Mouse (Mus musculus): ENCODE data around the gene Gm49403.

Gene Gm49403

GRCm38 (mm10) chr19:8919684-8920072 is 35.9 kb downstream of the Gm49403 start:
- H3K4me1 ChIP-seq (replicated peaks; ENCODE audit: low read depth, low read length): peaks cover 42% of the 10 kb centered on the region
- TF ChIP-seq NANOG (IDR thresholded peaks at IDR 0.05; ENCODE audit: borderline replicate concordance, low read length) (no peak), POU5F1 (IDR thresholded peaks at IDR 0.05; ENCODE audit: borderline replicate concordance, low read length) (no peak), CTCF (conservative IDR thresholded peaks at IDR 0.05; ENCODE audit: low read length) (no peak)

DNA sequence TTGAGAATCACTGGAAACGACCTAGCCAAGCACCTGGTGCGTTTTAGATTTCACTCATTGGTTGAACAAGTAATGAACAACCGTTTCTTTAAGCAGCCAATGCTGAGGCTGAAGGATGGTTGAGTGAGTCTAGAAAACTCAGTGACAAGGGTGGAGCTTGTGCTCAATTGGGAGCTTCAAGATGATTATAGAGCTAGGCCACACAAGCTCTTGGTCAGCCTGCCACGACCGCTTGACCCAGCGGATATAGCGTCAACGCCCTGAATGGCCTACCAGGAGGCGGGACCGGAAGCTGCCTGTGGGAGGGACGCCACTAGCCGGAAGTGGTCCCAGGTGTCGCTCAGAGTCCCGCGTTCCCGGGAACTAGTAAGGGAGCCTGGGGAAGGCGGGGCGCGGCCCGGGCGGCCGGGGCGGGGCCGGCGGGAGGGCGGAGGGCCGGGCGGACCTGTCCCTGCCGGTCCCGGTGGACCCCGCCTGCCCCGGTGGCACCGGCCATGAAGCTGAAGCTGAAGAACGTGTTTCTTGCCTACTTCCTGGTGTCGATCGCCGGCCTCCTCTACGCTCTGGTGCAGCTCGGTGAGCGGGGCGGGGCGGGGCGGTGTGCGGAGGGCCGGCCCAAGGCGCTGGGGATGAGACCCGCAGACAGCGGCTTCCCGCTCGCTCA is 36.5 kb downstream of the Gm49403 start, which contains the start of gene B3gat3:
Gene B3gat3 (plus strand): TSS at position 302 of the 664 bp plus-strand sequence.
- Histone ChIP-seq H3K27me3 (ENCODE audit: insufficient read depth, low read length) (no peaks in the 10 kb centered on the region), H3K4me3 (replicated peaks; ENCODE audit: low read length) (peak within 1 kb of the TSS; percentile 93), H3K4me1 (replicated peaks; ENCODE audit: low read depth, low read length) (peaks cover 44% of the 10 kb centered on the region), H3K9me3 (ENCODE audit: low read length) (no peaks in the 10 kb centered on the region), H3K36me3 (ENCODE audit: insufficient read depth, low read length) (peaks cover 37% of the 10 kb centered on the region)
- TF ChIP-seq NANOG (IDR thresholded peaks at IDR 0.05; ENCODE audit: borderline replicate concordance, low read length) (no peak), CTCF (conservative IDR thresholded peaks at IDR 0.05; ENCODE audit: low read length) (no peak), POU5F1 (IDR thresholded peaks at IDR 0.05; ENCODE audit: borderline replicate concordance, low read length) (no peak)

More at GRCm38 (mm10) chr19:8919684-8920072, 35.9 kb downstream of the Gm49403 start:
- Histone ChIP-seq H3K4me3 (replicated peaks; ENCODE audit: low read length) (peak overlapping the region; percentile 93), H3K27me3 (ENCODE audit: insufficient read depth, low read length) (no peaks in the 10 kb centered on the region), H3K9me3 (ENCODE audit: low read length) (no peaks in the 10 kb centered on the region), H3K36me3 (ENCODE audit: insufficient read depth, low read length) (peaks cover 41% of the 10 kb centered on the region)

- peak overlapping the region; percentile 93 for H3K4me3 ChIP-seq (replicated peaks; ENCODE audit: low read length)
- H3K27me3 ChIP-seq (ENCODE audit: insufficient read depth, low read length): no peaks in the 10 kb centered on the region
- H3K4me1 ChIP-seq (replicated peaks; ENCODE audit: low read depth, low read length): peaks cover 50% of the 10 kb centered on the region
- peaks cover 37% of the 10 kb centered on the region for H3K36me3 ChIP-seq (ENCODE audit: insufficient read depth, low read length)
- H3K9me3 ChIP-seq (ENCODE audit: low read length): no peaks in the 10 kb centered on the region
- no peak for TF ChIP-seq POU5F1 (IDR thresholded peaks at IDR 0.05; ENCODE audit: borderline replicate concordance, low read length)
- TF ChIP-seq CTCF (conservative IDR thresholded peaks at IDR 0.05; ENCODE audit: low read length): no peak
- no peak for TF ChIP-seq NANOG (IDR thresholded peaks at IDR 0.05; ENCODE audit: borderline replicate concordance, low read length)
Measured at GRCm38 (mm10) chr19:8920836-8921291, 37.1 kb downstream of the Gm49403 start.

DNA sequence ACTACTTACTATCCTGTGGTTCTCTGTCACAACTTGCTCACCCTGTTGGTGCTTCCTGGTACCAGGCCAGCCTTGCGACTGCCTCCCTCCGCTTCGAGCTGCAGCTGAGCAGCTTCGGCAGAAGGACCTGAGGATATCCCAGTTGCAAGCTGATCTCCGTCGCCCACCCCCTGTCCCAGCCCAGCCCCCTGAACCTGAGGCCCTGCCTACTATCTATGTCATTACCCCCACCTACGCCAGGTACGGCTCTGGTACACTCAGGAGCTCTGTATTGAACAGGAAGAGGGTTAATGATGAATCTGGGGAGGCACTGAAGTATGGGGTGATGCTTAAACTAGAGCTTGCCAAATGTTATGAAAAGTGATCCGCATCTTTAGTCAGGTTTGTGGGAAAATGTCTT is 38.0 kb downstream of the Gm49403 start:
- H3K4me1 ChIP-seq (replicated peaks; ENCODE audit: low read depth, low read length): peaks cover 52% of the 10 kb centered on the region
- TF ChIP-seq POU5F1 (IDR thresholded peaks at IDR 0.05; ENCODE audit: borderline replicate concordance, low read length): no peak
- TF ChIP-seq NANOG (IDR thresholded peaks at IDR 0.05; ENCODE audit: borderline replicate concordance, low read length): no peak
- TF ChIP-seq CTCF (conservative IDR thresholded peaks at IDR 0.05; ENCODE audit: low read length): no peak
- H3K36me3 ChIP-seq (ENCODE audit: insufficient read depth, low read length): peaks cover 36% of the 10 kb centered on the region
- H3K4me3 ChIP-seq (replicated peaks; ENCODE audit: low read length): no peak overlapping the region
- no peaks in the 10 kb centered on the region for H3K9me3 ChIP-seq (ENCODE audit: low read length)
- H3K27me3 ChIP-seq (ENCODE audit: insufficient read depth, low read length): no peaks in the 10 kb centered on the region

DNA sequence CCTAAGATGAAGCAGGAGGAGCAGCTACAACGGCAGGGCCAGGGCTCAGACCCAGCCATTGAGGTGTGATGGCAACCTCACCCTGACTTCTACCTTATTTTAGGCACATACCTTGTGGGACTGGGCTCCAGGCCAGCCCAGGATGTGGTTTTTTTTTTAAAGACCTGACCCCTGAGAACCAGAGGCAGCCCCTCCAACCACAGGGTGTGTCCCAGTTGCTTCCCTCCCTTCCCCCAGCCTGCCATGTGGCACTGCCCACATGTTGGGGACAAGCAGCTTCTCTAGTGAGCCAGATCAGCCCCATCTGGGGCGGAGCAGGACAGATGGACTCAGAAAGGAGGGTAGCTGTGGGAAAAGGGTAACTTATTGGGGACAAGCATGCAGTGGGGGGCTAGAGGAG is 43.0 kb downstream of the Gm49403 start:
- Histone ChIP-seq H3K27me3 (ENCODE audit: insufficient read depth, low read length) (peaks cover 18% of the 10 kb centered on the region), H3K4me1 (replicated peaks; ENCODE audit: low read depth, low read length) (peaks cover 45% of the 10 kb centered on the region), H3K4me3 (replicated peaks; ENCODE audit: low read length) (no peak overlapping the region), H3K9me3 (ENCODE audit: low read length) (no peaks in the 10 kb centered on the region), H3K36me3 (ENCODE audit: insufficient read depth, low read length) (peaks cover 48% of the 10 kb centered on the region)
- TF ChIP-seq POU5F1 (IDR thresholded peaks at IDR 0.05; ENCODE audit: borderline replicate concordance, low read length) (no peak), NANOG (IDR thresholded peaks at IDR 0.05; ENCODE audit: borderline replicate concordance, low read length) (no peak), CTCF (conservative IDR thresholded peaks at IDR 0.05; ENCODE audit: low read length) (no peak)

DNA sequence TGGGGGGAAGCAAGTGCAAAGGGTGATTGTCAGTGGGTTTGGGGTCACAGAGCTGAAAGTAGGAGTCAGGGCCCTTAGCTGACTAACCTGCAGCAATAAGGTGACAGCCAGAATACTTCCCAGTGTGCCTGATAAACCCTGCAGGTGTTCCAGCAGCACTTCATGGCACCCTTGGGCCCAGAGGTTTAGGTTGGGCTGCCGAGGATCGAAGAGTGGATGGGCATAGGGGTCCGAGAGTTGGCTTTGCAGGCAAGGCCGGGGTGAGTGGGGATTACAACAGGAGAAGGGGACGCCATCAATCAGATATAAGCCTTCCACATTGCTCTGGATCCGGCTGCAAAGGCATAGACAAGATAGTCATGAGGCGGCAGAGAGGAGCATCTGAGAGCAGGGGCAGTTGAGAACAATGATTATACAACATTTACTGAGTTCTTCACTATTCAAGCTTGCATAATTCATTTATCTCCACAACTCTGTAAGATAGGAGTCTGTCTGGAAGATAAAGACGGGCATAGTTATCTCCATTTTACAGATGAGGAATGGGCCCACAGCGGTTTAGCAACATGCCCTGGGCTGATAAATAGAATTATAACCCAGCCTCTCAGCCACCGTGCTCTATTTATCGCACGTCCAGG is 44.3 kb downstream of the Gm49403 start:
- Histone ChIP-seq H3K27me3 (ENCODE audit: insufficient read depth, low read length) (peaks cover 18% of the 10 kb centered on the region), H3K4me3 (replicated peaks; ENCODE audit: low read length) (no peak overlapping the region), H3K4me1 (replicated peaks; ENCODE audit: low read depth, low read length) (peaks cover 44% of the 10 kb centered on the region), H3K9me3 (ENCODE audit: low read length) (no peaks in the 10 kb centered on the region), H3K36me3 (ENCODE audit: insufficient read depth, low read length) (peaks cover 42% of the 10 kb centered on the region)
- TF ChIP-seq NANOG (IDR thresholded peaks at IDR 0.05; ENCODE audit: borderline replicate concordance, low read length) (no peak), POU5F1 (IDR thresholded peaks at IDR 0.05; ENCODE audit: borderline replicate concordance, low read length) (no peak), CTCF (conservative IDR thresholded peaks at IDR 0.05; ENCODE audit: low read length) (no peak)

GRCm38 (mm10) chr19:8928689-8929223 is 45.0 kb downstream of the Gm49403 start:
- Histone ChIP-seq H3K9me3 (ENCODE audit: low read length) (no peaks in the 10 kb centered on the region), H3K36me3 (ENCODE audit: insufficient read depth, low read length) (peaks cover 43% of the 10 kb centered on the region), H3K27me3 (ENCODE audit: insufficient read depth, low read length) (peaks cover 18% of the 10 kb centered on the region), H3K4me3 (replicated peaks; ENCODE audit: low read length) (peak overlapping the region; percentile 91), H3K4me1 (replicated peaks; ENCODE audit: low read depth, low read length) (peaks cover 44% of the 10 kb centered on the region)
- TF ChIP-seq CTCF (conservative IDR thresholded peaks at IDR 0.05; ENCODE audit: low read length): no peak
- no peak for TF ChIP-seq NANOG (IDR thresholded peaks at IDR 0.05; ENCODE audit: borderline replicate concordance, low read length)
- no peak for TF ChIP-seq POU5F1 (IDR thresholded peaks at IDR 0.05; ENCODE audit: borderline replicate concordance, low read length)
